Mouse (Mus musculus) CD8-positive naive resting alpha-beta T cell, adult 2 months (primary cell): ENCODE data around the gene Cptp.
A peak's percentile ranks its signal among the peaks of the same experiment; 100 is the strongest.

ENCODE experiments used
- DNase-seq, 2 experiments: peaks; one replicate each; pipeline ENCODE4 v3.0.0; 2022; ENCODE audit warnings: low read depth in 2 of 2, low spot score in 2 of 2

Gene Cptp

DNA sequence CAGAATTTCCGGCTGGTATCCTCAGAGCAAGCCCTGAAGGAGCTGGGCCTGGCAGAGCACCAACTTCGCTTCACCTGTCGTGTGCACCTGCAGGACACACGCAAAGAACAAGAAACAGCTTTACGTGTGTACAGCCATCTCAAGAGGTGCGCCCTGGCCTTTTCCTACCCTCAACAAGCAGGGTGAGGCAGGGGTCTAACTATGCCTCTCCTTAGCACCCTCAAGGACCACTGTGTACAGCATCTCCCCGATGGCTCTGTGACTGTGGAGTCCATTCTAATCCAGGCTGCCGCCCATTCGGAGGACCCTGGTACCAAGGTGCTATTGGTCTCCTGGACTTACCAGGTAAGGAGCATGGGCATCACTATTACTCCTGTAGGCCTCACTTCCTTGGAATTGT, 18.9 kb upstream of the Cptp start:
- no peak for DNase-seq

DNA sequence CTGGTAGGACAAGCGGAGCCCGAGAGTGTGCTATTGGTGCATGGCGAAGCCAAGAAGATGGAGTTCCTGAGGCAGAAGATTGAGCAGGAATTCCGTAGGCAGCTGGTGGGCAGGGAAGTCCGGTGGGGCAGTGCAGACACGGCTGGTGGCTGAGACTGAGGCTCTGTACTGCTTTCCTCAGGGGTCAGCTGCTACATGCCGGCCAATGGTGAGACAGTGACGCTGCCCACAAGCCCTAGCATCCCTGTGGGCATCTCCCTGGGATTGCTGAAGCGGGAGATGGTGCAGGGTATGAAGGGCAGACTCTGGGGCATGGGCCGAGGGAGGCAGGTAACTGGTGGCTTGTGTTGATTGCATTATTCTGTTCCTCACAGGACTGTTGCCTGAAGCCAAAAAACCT, 18.4 kb upstream of the Cptp start:
- no peak for DNase-seq

DNA sequence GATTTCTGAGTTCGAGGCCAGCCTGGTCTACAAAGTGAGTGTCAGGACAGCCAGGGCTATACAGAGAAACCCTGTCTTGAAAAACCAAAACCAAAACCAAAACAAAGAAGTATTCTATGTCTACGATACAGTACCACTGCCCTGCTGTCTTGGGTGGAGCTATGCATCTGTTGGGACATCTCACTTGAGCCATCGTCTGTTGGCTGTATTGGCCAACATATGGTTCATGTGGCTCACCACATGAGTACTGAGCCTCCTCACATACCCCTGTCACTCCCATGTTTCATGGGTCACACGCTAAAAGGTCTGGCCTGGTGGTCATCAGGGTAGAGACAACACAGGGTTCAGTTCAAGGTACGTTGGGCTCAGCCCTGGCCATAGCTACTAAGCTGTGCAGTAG, 17.1 kb upstream of the Cptp start:
- no peak for DNase-seq

DNA sequence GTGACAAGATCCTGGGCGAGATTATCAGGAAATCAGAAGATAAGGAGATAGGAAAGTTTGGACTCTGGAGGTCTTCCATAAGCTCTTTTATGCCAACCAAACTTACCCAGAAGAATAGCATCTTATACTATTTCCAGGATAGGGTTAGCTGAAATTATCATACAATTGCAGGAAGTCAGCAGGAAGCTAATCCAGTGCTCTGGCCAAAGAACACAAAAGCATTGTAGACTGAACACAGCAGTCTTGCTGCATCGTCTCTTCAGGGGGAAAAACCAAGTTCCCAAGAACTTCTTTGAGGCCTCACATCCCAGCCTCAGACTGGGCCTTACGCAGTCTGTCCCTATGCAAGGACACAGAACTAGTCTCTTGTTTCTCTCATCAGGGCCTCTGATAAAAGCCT, 14.3 kb upstream of the Cptp start:
- no peak for DNase-seq

DNA sequence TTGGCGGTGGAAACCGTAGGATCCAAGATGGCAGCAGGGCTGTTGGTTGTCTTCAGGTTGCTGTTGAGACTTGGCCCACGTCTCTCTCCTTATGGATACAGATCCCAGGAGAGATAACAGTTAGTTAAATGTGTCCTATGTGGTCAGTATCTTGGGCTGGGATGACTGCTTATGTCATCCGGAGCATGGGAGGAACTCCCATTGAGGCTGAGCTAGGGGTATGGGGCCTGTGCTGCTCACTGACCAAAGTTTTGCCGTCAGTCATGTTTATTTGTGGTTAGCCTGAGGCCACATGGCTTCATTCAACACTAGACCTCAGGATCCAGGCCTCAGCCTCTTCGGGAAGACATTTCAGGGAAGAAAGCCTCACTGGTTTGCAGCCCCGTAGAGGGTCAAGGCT, 2.2 kb upstream of the Cptp start:
- no peak for DNase-seq

DNA sequence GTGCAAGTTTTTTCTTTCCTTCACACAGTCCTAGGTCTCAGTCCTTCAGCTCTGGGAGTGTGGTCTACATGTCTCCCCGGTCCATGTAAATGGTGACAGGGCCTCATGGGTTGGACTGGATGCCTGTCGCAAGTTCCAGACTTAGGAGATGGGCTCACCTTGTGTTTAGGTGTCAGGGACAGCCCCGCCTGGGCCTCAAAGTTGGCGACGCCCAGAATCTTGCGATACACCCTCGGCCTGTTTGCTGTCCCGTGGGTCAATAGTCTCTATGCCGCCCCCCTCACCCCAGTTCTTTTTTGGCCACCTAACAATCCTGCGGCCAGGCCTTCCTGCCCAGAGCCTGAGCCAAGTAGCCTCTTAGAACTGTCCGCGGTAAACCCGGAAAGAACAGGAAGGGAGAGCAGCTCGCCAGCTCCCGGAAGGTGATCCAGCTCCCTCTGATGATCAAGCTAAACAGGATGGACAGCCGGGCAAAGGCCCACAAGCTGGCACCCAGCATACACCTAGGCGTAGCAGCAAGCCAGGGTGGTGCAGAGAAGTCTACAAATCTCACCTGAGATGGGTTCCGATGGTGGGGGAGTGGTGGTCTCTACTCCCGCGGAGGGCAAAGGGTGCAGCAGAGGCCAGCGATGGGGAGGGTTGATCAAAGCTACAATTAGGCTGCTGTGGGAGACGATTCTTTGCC, 484 bp downstream of the Cptp start:
- DNase-seq, result no peak

DNA sequence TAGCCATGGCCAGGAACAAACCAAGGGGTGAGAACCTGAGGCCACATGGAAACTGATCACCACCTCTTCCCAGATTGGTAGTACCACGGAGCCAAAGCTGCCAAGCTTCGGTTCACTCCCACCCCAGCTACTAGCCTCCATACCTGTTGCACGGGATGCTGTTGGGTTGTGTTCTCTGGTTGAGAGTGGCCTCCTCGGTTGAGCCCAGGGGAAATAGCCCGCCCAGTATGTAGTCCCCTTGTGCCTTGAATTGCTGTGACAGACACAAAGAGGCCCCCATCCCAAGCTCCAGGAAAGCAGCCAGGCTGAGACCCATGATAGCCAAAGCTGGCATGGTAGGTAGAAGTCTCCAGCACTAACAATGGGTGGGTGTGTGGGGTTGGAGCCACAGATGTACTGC, 6.2 kb downstream of the Cptp start, which contains the start of gene Tas1r3:
Gene Tas1r3, minus strand, starts transcription at position 362 of the 400 bp plus-strand sequence.
- DNase-seq, result no peak

DNA sequence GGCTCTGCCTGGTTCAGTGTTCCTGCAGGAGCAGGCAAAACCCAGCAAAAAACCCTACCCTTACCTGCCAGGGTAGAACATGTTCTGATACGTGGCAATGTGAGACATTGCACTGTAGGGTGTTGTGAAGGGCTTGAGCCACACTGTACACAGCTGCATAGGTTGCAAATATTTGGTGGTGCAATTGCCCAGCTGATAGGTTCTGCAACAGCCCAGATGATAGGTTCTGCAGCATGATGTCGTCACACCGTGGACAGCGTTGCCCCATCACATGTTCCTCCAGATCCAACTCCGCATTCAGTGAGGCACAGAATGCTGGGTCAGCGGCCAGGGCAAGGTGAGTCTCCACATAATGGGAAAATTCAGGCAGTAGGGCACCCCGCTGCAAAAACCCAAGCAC, 7.5 kb downstream of the Cptp start:
- no peak for DNase-seq

DNA sequence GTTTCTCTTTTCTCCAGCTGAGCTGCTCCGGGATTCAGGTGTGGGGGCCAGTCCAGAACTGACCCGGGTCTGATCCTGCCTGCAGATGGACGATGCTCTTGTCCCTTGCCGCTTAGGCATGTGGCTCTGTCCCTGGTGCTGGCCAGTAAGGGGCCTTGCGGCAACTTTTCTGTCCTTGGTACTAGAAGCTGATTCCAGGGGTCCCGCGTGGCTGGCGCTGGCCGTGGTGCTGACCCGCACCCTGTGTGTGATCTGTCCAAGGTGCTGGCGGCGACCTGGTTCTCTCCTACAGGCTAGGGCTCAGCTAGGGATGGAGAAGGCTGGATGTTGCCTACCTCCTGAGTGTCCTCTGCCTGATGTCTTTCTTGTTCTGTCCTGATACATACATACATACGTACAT, 9.9 kb downstream of the Cptp start:
- DNase-seq, result no peak

DNA sequence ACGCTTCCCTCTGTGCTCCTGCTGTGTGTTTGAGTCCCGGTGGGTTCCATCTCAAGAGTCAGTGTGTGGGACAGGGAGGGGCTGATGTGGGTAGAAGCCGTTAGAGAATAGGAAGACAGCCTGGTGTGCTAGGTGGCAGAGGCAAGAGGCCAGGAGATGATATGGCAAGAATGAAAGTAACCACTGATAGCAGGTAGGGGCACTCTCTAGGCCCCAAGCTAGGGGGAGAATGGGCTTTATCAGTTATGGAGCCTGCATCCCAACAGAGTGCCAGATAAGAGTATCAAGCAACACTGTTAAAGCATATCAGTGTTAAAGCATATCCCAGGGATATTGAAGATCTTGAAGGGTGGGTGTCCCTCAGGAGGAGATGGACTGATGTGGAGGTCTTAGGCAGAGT, 12.4 kb downstream of the Cptp start:
- no peak for DNase-seq

DNA sequence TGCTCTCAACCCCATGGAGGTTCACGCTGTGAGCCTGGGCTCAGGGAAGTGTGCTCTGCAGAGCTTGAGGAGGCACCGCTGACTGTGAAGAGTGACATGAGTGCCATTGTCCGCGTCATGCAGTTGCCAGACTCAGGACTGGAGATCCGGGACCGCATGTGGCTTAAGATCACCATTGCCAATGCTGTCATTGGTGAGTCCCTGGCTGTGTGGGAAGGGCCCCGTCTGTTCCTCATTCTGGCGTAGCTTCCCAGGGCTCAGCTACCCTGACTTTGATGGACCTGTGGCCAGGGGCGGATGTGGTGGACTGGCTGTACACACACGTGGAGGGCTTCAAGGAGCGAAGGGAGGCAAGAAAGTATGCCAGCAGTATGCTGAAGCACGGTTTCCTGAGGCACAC, 13.2 kb downstream of the Cptp start:
- no peak for DNase-seq

DNA sequence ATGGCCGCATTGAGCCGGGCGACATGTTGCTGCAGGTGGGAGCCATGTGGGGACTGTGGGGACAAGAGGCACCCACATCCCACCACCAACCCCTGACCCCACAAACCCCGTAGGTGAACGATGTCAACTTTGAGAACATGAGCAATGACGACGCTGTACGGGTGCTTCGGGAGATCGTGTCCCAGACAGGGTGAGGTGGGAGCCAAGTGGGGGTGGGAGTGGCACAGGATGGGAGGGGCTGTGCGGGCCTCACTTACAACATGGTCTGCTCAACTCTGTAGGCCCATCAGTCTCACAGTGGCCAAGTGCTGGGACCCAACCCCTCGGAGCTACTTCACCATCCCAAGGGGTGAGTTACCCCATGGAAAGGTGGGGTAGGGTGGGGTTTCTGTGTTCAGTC, 14.2 kb downstream of the Cptp start:
- DNase-seq, result no peak

DNA sequence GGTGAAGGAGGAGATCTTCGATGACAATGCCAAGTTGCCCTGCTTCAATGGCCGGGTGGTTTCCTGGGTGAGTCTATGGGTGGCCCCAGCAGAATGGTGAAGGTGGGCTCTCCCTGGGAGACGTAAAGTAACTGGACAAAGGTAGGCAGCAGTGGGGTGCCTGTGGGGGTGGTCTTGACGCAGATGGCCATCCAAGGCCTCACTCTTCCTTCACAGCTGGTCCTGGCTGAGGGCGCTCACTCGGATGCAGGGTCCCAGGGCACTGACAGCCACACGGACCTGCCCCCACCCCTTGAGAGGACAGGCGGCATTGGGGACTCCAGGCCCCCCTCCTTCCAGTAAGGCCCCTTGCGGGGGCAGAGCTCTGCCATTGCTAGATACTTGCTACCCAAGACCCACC, 15.8 kb downstream of the Cptp start:
- DNase-seq, result no peak

DNA sequence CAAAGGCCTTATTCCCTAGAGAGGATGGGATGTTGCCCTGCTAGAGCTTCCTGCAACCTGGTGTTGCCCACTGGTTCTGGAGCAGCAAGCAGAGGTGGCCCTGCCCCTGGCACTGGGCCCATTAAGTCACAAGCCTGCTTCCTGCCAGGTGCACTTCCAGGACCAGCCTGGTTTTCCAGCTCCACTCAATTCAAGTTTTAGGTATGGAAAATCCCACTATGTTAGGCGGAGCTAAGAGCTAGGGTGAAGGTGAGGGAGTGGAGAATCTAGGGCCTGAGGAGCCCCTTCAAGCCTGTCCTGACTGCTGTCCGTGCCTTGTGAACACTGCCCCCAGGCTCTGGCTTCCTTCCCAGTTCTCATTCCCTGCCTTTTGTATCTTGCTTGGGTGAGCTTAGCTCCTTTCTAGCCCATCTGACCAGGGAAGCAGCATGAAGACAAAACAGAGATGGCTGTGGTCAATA, 17.3 kb downstream of the Cptp start:
- no peak for DNase-seq

DNA sequence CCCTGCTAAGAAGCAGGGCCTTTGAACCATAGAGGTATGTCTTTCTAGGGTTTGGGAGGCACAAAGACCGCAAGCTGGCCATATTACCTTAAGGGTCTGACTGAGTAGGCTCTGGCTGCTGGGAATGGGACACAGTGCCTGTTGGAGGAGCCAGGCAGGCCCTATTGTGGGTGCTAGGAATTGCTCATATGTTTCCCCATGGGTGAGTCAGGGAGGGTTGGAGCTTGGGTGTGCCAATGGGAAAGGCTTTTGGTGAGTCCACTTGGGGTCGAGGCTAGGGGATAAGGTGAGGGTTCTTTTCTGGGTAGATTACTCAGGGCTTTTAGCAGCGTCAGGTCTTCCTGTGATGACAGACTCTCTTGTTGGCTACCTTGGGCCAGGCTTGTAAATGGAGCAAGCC, 17.9 kb downstream of the Cptp start:
- no peak for DNase-seq

DNA sequence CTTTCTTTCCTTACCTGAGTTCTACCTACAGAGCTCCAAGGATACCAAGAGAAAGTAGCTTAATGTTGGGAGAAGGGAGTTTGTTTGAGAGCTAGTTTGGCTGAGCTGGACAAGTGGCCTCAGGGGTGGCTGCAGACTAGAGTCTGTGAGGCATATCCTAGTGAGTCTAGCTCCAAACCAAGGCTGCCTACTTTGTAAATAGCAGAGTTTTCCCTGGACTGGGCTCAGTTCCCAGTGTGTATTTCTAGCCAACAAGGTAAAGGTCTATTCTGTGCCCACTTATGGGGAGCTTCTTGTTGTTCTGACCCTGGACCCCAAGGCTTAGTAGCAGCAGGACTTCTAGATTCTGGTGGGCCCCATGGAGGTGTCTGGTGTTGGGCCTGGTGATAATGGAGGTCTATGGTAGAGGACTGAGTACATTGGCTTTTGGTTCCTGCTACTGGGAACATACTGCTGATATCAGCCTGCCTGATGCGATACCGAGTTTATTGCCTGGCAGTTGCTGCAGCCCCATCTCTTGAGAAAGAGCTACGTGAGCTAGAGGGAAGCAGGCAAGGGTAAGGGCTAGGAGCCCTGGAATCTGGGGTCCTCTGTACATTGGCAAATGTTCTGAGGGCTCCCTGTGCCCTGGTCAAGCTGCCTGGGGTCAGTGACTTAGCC, 19.3 kb downstream of the Cptp start:
- DNase-seq, result no peak

DNA sequence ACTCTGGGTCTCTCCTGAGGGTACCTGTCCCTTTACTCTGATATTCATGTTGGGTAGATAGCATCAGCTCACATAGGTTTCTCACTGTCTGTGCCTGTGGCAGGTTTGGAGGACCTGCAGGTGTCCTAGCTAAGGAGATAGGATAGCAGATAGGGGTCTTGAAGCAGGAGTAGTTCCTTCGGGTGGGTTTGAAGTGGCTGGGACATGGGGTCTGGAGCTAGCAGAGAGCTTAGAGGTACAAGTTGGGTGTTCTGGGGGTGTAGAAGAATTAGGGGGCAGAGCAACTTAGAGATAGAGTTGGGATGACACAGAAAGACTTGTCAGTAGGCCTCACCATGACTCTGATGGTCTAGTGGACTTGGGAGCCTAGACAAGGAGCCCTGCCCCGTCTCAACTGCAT, 19.8 kb downstream of the Cptp start:
- no peak for DNase-seq

DNA sequence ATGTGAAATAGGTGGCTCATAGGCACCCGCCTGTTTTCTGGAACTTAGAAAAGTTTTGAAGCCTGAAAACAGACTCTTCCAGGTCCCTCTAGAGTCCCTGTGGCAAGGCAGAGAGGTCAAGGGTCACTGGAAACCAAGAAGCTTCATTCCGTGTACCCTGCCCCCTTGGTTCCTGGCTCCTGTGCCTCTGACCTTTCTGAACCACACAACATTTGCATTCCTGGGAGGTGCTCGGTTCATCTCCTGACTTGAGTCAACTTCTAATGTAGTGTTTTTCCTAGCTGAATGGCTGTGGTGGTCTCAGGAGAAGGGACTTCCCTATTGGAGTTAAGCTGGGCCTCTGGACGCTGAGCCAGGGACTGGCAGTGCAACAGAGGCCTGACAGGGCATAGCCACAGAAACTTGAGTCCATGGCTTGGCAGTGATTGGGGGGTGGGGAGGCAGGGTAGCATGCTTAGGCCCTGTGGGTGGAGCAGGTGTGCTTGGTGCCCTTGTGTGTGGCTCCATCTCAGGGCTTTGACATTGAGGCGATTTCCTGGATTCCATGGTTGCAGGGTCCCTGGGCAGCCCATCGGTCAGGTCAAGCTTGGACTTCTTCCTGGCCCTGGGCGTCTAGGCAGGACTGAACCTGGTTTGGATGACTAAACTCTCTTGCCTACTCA, 20.7 kb downstream of the Cptp start:
- no peak for DNase-seq

DNA sequence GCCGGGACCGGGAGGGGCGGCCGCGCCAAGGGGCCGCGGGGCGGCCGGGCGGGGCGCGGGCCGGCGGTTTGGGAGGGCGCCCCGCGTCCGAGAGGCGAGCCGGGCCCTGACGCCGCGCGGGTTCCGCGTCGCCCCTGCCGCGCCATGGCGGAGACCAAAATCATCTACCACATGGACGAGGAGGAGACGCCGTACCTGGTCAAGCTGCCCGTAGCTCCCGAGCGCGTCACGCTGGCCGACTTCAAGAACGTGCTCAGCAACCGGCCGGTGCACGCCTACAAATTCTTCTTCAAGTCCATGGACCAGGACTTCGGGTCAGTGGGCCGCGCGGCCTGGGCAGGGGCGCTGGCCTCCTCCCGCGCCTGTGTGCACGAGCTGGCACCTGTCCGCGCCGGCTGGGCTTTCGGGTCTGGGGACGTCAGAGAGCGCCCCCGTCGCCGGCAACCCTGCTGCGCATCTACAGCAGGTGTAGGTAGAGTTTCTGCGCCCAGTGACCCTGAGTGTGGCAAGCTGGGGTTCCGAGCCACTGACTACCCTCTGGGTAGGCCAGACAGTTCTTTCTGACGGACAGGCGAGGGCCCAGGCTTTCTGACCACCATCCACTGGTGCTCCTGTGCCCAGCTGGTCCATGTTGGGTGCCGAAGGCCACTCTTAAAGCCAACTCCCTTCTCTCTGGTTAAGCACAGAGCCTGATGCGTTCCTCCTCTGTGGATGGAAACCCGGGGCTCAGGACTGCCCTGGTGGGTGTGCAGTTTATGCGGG, 21.5 kb downstream of the Cptp start:
- no peak for DNase-seq

DNA sequence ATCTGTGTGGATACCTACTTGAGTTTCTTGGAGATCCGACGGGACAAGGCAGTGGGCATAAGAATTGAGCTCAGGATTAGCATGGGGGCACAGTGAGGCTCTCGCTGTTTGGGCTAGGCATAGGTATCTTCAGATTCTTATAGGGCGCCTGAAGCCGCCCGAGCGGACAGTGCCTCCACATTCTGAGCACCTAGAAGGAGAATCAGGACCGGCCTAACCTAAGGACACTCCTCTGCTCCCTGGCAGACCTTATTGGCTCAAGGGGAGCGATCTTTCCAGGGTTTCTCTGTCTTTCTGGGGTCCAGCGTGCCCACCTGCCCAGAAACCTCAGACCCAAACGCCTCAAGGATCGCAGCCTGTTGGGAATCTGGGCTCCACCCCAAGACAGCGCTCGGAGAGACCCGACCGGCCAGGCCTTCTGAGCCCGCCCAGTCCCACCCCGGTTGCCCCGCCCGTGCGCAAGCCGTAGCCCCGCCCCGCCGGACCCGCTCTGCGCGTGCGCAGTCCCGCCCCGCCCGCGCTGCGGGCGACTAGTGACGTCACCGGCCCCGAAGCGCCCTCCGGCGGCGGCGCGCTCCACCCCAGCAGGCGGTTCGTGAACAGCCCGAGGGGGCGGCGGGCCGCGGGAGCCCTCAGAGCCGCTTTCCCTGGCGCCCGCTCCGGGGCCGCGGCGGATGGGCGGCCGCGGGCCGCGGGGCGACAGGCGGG, 22.2 kb downstream of the Cptp start, which contains the start of gene Dvl1:
Gene Dvl1, plus strand, starts transcription at position 532 of the 708 bp plus-strand sequence.
- DNase-seq, result peak; percentile 94 to 96

DNA sequence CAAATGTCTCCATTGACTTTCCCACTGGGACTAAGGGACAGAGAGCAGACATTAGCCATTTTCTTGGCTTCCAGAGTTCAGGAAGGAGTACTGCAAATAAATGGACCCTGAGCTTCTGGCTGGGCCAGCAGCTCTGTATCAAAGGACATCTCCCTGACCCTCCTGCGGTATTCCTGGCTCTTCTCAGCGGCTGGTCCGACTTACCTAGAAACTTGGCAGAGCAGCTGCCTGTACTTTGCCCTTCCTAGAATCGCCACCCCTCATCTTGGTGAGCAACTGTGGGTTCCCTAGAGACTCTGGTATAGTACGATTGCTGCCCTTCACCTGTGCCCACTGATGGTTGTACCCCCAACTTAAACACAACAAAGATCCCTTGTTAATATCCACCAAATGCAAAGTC, 26.0 kb downstream of the Cptp start:
- no peak for DNase-seq
